Mouse (Mus musculus) cortical plate, adult 2 months (tissue): ENCODE data around the gene Lce3f.

ENCODE experiments used
- CTCF ChIP-seq: fragments of 200-500 bp; IDR thresholded peaks from 2 replicates; pipeline ENCODE4 v1.5.1; 2011; ENCODE audit warnings: mild to moderate bottlenecking, control low read depth, low read length; ENCODE audit not compliant: insufficient read depth; ENCODE audit errors: extremely low read depth
- POLR2A ChIP-seq: fragments of 200-500 bp; IDR thresholded peaks from 2 replicates; pipeline ENCODE4 v1.6.1; 2011; ENCODE audit warnings: mild to moderate bottlenecking, low read length, control low read depth; ENCODE audit not compliant: insufficient read depth; ENCODE audit errors: extremely low read depth

- TF ChIP-seq CTCF (no peak), POLR2A (no peak)
Measured at GRCm38 (mm10) chr3:92966761-92967160, 25.3 kb upstream of the Lce3f start, which contains the start of gene Lce3e.
